Mouse (Mus musculus) liver, postnatal 0 days (tissue): Measurements from ENCODE around the gene Abi2.

ENCODE experiments used
- CTCF ChIP-seq: sonication (generic); IDR thresholded peaks from 2 replicates; pipeline ENCODE4 v1.5.1; 2016; ENCODE audit warnings: antibody characterized with exemption, low read depth
- EP300 ChIP-seq: IDR thresholded peaks from 2 replicates; pipeline ENCODE4 v1.6.1; 2016; ENCODE audit warnings: antibody characterized with exemption, low read depth, mild to moderate bottlenecking

DNA sequence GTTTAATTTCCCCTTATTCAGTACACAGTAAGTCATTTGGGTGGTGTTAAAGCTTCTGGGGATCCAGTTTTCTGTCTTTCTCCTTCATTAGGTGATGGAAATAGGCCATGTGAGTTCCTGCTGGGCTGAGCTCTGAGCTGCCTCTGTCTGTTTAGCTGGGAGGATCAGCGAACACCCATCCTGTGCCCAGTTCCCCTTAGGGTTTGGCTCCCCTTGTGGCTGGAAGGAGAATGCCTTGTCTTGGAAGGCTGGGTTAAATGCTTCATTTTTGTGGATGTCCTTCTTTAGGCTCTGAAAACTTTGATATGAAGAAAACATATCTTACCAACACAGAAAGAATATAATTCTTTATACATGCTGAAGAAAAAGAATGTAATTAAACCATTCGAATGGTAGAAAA is 19.5 kb downstream of the Abi2 start:
- TF ChIP-seq CTCF (peak; percentile 81), EP300 (no peak)
